Mouse (Mus musculus) kidney, adult 2 months (tissue): ENCODE results near the gene Lrrc59.
"Not testable (repeated sequence)": the region's sequence is repeated elsewhere in the genome, so short reads cannot be mapped to it uniquely, and the experiment has no call there.

ENCODE experiments used
- CTCF ChIP-seq: fragments of 200-500 bp; conservative IDR thresholded peaks from 2 replicates; pipeline ENCODE4 v1.5.1; 2011; ENCODE audit warnings: low read depth, mild to moderate bottlenecking, control low read depth, low read length, moderate library complexity, mixed read lengths; ENCODE audit not compliant: insufficient read depth, insufficient read length
- POLR2A ChIP-seq: fragments of 200-500 bp; IDR thresholded peaks from one replicate; pipeline ENCODE4 v1.6.1; 2011; ENCODE audit warnings: low read depth, low read length, control low read depth

DNA sequence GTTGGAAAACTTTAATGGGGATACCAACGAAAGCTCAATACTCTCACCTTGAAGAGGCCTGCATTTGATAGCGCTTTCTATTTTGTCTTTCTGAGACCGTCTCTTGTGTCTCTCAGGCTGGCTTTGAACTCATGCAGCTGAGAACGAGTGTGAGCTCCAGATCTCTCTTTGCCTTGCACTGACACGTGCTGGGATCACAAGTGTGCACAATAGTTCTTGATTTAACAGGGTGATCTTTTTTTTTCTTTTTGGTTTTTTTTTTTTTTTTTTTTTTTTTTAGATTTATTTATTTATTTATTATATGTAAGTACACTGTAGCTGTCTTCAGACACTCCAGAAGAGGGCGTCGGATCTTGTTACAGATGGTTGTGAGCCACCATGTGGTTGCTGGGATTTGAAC lies 21.7 kb downstream of the Lrrc59 start:
- not testable (repeated sequence) for TF ChIP-seq POLR2A, CTCF
